In genomic region chr13:23503797-23504196, GRCm38 (mm10) we compare ENCODE assay signal across 10 mouse cellular contexts. TPM values are rescaled to one million over a fixed set of nuclear protein-coding genes. Genes with fewer than 3 reads are reported as not detected.
DNase-seq lines count a peak whose midpoint lies in the region; ATAC-seq and TF ChIP-seq lines count a peak whose summit lies in the region.
"Had no signal": no experiment of that assay in that cellular context is flagged by ENCODE, and none has a peak within 500 bp of the region (broad histone marks: within the 10 kb centered on the region; RNA-seq: fewer than 3 reads in every experiment).

No protein-coding gene starts in this region.

- H3K4me2 ChIP-seq in embryonic facial prominence, embryonic 11.5 days (ENCODE audit: low read depth, low read length) = no peak overlapping the region
- H3K4me2 ChIP-seq in midbrain, embryonic 14.5 days (ENCODE audit: low read length) = 0 out of 2 replicates have a peak overlapping the region, but pooled peaks have one; percentile 9
- H3K4me2 ChIP-seq: heart, embryonic 15.5 days had no signal

- H3K9ac ChIP-seq in ES-Bruce4 (ENCODE audit: low read depth, poor library complexity, severe bottlenecking) = peak overlapping the region; percentile 75; the same call in 1 of the 2 replicates
- H3K9ac ChIP-seq in embryonic facial prominence, embryonic 11.5 days (replicated peaks; ENCODE audit: low read length) = no peak overlapping the region
- H3K9ac ChIP-seq in midbrain, embryonic 14.5 days (replicated peaks; ENCODE audit: low read length) = no peak overlapping the region
- H3K9ac ChIP-seq: heart, embryonic 15.5 days had no signal

- intact Hi-C loops in left cerebral cortex, postnatal 10 days (cut with DNase I) = loop anchor here (5.0 kb wide), 1 partner anchor 36 kb away; the partner anchor contains the start of gene Btn1a1

- peaks cover 5% of the 10 kb centered on the region for H3K4me1 ChIP-seq in ES-Bruce4 (ENCODE audit: control insufficient read depth, insufficient read depth, low read length)
- no peaks in the 10 kb centered on the region for H3K4me1 ChIP-seq in embryonic facial prominence, embryonic 11.5 days (ENCODE audit: control insufficient read depth, insufficient read depth, low read length)
- H3K4me1 ChIP-seq in hindbrain, embryonic 10.5 days (replicated peaks) = peaks cover 46% of the 10 kb centered on the region
- 0 out of 2 replicates have a peak, but pooled peaks cover 6% of the 10 kb centered on the region for H3K4me1 ChIP-seq in midbrain, embryonic 14.5 days (ENCODE audit: control insufficient read depth, insufficient read depth, low read length)

- H3K4me3 ChIP-seq in ES-Bruce4 (ENCODE audit: low read depth, low read length) = peak overlapping the region; percentile 10; the same call in 1 of the 2 replicates
- H3K4me3 ChIP-seq in embryonic facial prominence, embryonic 11.5 days (ENCODE audit: low read depth, low read length) = 0 out of 2 replicates have a peak overlapping the region, but pooled peaks have one; percentile 3
- H3K4me3 ChIP-seq in hindbrain, embryonic 10.5 days = peak overlapping the region; percentile 32
- no peak overlapping the region for H3K4me3 ChIP-seq in midbrain, embryonic 14.5 days (replicated peaks; ENCODE audit: low read depth, low read length)
- H3K4me3 ChIP-seq: heart, embryonic 15.5 days had no signal

- no peaks in the 10 kb centered on the region for H3K36me3 ChIP-seq in ES-Bruce4 (ENCODE audit: control insufficient read depth, insufficient read depth, low read length, poor library complexity, severe bottlenecking)
- H3K36me3 ChIP-seq in embryonic facial prominence, embryonic 11.5 days (replicated peaks; ENCODE audit: control insufficient read depth, insufficient read depth, low read depth, low read length) = no peaks in the 10 kb centered on the region
- no peaks in the 10 kb centered on the region for H3K36me3 ChIP-seq in hindbrain, embryonic 10.5 days
- no peaks in the 10 kb centered on the region for H3K36me3 ChIP-seq in midbrain, embryonic 14.5 days (ENCODE audit: control insufficient read depth, insufficient read depth, low read length)
- H3K36me3 ChIP-seq: heart, embryonic 15.5 days had no signal

- no peak for TF ChIP-seq POLR2A in ES-Bruce4 (IDR thresholded peaks at IDR 0.05; ENCODE audit: insufficient read depth, low read length)

- no peaks in the 10 kb centered on the region for H3K9me3 ChIP-seq in ES-Bruce4 (replicated peaks; ENCODE audit: control insufficient read depth, insufficient read depth, low read length, poor library complexity, severe bottlenecking)
- H3K9me3 ChIP-seq in embryonic facial prominence, embryonic 11.5 days (replicated peaks; ENCODE audit: control insufficient read depth, low read length) = no peaks in the 10 kb centered on the region
- H3K9me3 ChIP-seq in hindbrain, embryonic 10.5 days = no peaks in the 10 kb centered on the region
- H3K9me3 ChIP-seq in midbrain, embryonic 14.5 days (ENCODE audit: control insufficient read depth, low read length) = no peaks in the 10 kb centered on the region
- H3K9me3 ChIP-seq: heart, embryonic 15.5 days had no signal

- WGBS in embryonic facial prominence, embryonic 11.5 days = under 1% methylated on average over 9 of the region's 9 CpGs
- under 1% methylated on average over 9 of the region's 9 CpGs for WGBS in hindbrain, embryonic 10.5 days
- 2% methylated on average over 9 of the region's 9 CpGs for WGBS in midbrain, embryonic 14.5 days

- peak overlapping the region; percentile 70; the same call in 1 of the 2 replicates for H3K27ac ChIP-seq in ES-Bruce4 (ENCODE audit: insufficient read depth, low read length)
- H3K27ac ChIP-seq in embryonic facial prominence, embryonic 11.5 days (replicated peaks; ENCODE audit: low read depth, low read length) = no peak overlapping the region
- no peak overlapping the region for H3K27ac ChIP-seq in hindbrain, embryonic 10.5 days
- H3K27ac ChIP-seq in midbrain, embryonic 14.5 days (replicated peaks; ENCODE audit: low read depth, low read length) = no peak overlapping the region
- H3K27ac ChIP-seq: heart, embryonic 15.5 days had no signal

- TF ChIP-seq EP300 in ES-Bruce4 (IDR thresholded peaks at IDR 0.05; ENCODE audit: insufficient read depth, low read depth, low read length) = no peak

- H3K27me3 ChIP-seq in ES-Bruce4 (ENCODE audit: control insufficient read depth, insufficient read depth, low read length, poor library complexity, severe bottlenecking) = no peaks in the 10 kb centered on the region
- no peaks in the 10 kb centered on the region for H3K27me3 ChIP-seq in embryonic facial prominence, embryonic 11.5 days (ENCODE audit: control insufficient read depth, insufficient read depth, low read length)
- no peaks in the 10 kb centered on the region for H3K27me3 ChIP-seq in hindbrain, embryonic 10.5 days (ENCODE audit: insufficient read depth, poor library complexity, severe bottlenecking)
- peaks cover 8% of the 10 kb centered on the region; the same call in 1 of the 2 replicates for H3K27me3 ChIP-seq in midbrain, embryonic 14.5 days (ENCODE audit: control insufficient read depth, insufficient read depth, low read length)
- H3K27me3 ChIP-seq: heart, embryonic 15.5 days had no signal

- no peak for TF ChIP-seq CTCF in ES-Bruce4 (IDR thresholded peaks at IDR 0.05; ENCODE audit: low read depth, low read length)

- peak; percentile 46 for DNase-seq in cerebellum, adult 9-10 months
- DNase-seq in cerebellum, adult 11-12 months = no peak
- peak; percentile 91 for DNase-seq in embryonic facial prominence, embryonic 11.5 days (ENCODE audit: low spot score)
- DNase-seq in hindbrain, embryonic 10.5 days (ENCODE audit: low spot score) = peak; percentile 61
- DNase-seq in left cerebral cortex, postnatal 10 days (ENCODE audit: extremely low spot score in 1 of 2, low spot score in 2 of 2) = peak; percentile 28 to 45
- peak; percentile 82 for DNase-seq in midbrain, embryonic 14.5 days
- peak; percentile 77 for DNase-seq in thymus, postnatal 14 days

- no peak for ATAC-seq in embryonic facial prominence, embryonic 11.5 days (replicated peaks; ENCODE audit: insufficient number of reproducible peaks, low FRiP score, low TSS enrichment, low read depth)
- ATAC-seq in midbrain, embryonic 14.5 days (ENCODE audit: low FRiP score, low TSS enrichment) = no peak

RNA-seq across cellular contexts. Expression of gene Btn2a2, which starts 15.1 kb away (rescaled TPM):
- 0.91 and 1.9 TPM in 2 replicates for polyA plus RNA-seq in ES-Bruce4 (2011; ENCODE audit: insufficient read depth, insufficient read length, low read depth, missing spikeins)
- 1.1 and 1.4 TPM in 2 replicates for polyA plus RNA-seq in embryonic facial prominence, embryonic 11.5 days (2014; fragmentation: Nextera tagmentation; extraction: Ambion mirVana)
- 0.29 and 0.35 TPM in 2 replicates for polyA plus RNA-seq in hindbrain, embryonic 10.5 days (2016; fragmentation: Nextera tagmentation; extraction: Ambion mirVana)
- under 1 TPM; 0.75 to 0.88 TPM for total RNA-seq in left cerebral cortex, postnatal 10 days (2021)
- polyA plus RNA-seq in midbrain, embryonic 14.5 days (2014; fragmentation: Nextera tagmentation; extraction: Ambion mirVana) = not detected in 2 replicates

RNA-seq across cellular contexts. Expression of gene Hist1h4h, which starts 27.1 kb away (rescaled TPM):
- 16.9 and 19.1 TPM in 2 replicates for polyA plus RNA-seq in ES-Bruce4 (2011; ENCODE audit: insufficient read depth, insufficient read length, low read depth, missing spikeins)
- 3.5 and 5.0 TPM in 2 replicates for polyA plus RNA-seq in embryonic facial prominence, embryonic 11.5 days (2014; fragmentation: Nextera tagmentation; extraction: Ambion mirVana)
- polyA plus RNA-seq in hindbrain, embryonic 10.5 days (2016; fragmentation: Nextera tagmentation; extraction: Ambion mirVana) = 5.8 and 7.4 TPM in 2 replicates
- total RNA-seq in left cerebral cortex, postnatal 10 days (2021) = 100 to 1,000 TPM; 265 to 270 TPM
- 4.1 and 6.4 TPM in 2 replicates for polyA plus RNA-seq in midbrain, embryonic 14.5 days (2014; fragmentation: Nextera tagmentation; extraction: Ambion mirVana)

RNA-seq across cellular contexts. Expression of gene Hist1h2af, which starts 29.9 kb away (rescaled TPM):
- 68.8 and 97.9 TPM in 2 replicates for polyA plus RNA-seq in ES-Bruce4 (2011; ENCODE audit: insufficient read depth, insufficient read length, low read depth, missing spikeins)
- 7.8 and 7.9 TPM in 2 replicates for polyA plus RNA-seq in embryonic facial prominence, embryonic 11.5 days (2014; fragmentation: Nextera tagmentation; extraction: Ambion mirVana)
- 7.8 and 9.2 TPM in 2 replicates for polyA plus RNA-seq in hindbrain, embryonic 10.5 days (2016; fragmentation: Nextera tagmentation; extraction: Ambion mirVana)
- total RNA-seq in left cerebral cortex, postnatal 10 days (2021) = 10 to 100 TPM; 27.0 to 28.3 TPM
- 3.4 and 4.6 TPM in 2 replicates for polyA plus RNA-seq in midbrain, embryonic 14.5 days (2014; fragmentation: Nextera tagmentation; extraction: Ambion mirVana)

RNA-seq across cellular contexts. Expression of gene Hist1h3g, which starts 31.4 kb away (rescaled TPM):
- 8.9 and 16.9 TPM in 2 replicates for polyA plus RNA-seq in ES-Bruce4 (2011; ENCODE audit: insufficient read depth, insufficient read length, low read depth, missing spikeins)
- polyA plus RNA-seq in embryonic facial prominence, embryonic 11.5 days (2014; fragmentation: Nextera tagmentation; extraction: Ambion mirVana) = 6.1 and 7.8 TPM in 2 replicates
- 3.3 and 6.0 TPM in 2 replicates for polyA plus RNA-seq in hindbrain, embryonic 10.5 days (2016; fragmentation: Nextera tagmentation; extraction: Ambion mirVana)
- 10 to 100 TPM in 1 of 2 experiments, 1 to 10 TPM in 1; 9.7 to 10.4 TPM for total RNA-seq in left cerebral cortex, postnatal 10 days (2021)
- polyA plus RNA-seq in midbrain, embryonic 14.5 days (2014; fragmentation: Nextera tagmentation; extraction: Ambion mirVana) = 0.77 and 1.4 TPM in 2 replicates
- total RNA-seq: neutrophil, adult 5-6 weeks had no signal

RNA-seq across cellular contexts. Expression of gene Btn1a1, which starts 38.1 kb away (rescaled TPM):
- polyA plus RNA-seq in ES-Bruce4 (2011; ENCODE audit: insufficient read depth, insufficient read length, low read depth, missing spikeins) = 0.40 and 0.46 TPM in 2 replicates
- 0.24 and 0.35 TPM in 2 replicates for polyA plus RNA-seq in embryonic facial prominence, embryonic 11.5 days (2014; fragmentation: Nextera tagmentation; extraction: Ambion mirVana)
- 0.04 TPM in 1 of 2 replicates, not detected in the other for polyA plus RNA-seq in hindbrain, embryonic 10.5 days (2016; fragmentation: Nextera tagmentation; extraction: Ambion mirVana)
- total RNA-seq in left cerebral cortex, postnatal 10 days (2021) = not detected
- 0.09 TPM in 1 of 2 replicates, not detected in the other for polyA plus RNA-seq in midbrain, embryonic 14.5 days (2014; fragmentation: Nextera tagmentation; extraction: Ambion mirVana)
- total RNA-seq: neutrophil, adult 5-6 weeks had no signal
